Mouse (Mus musculus): ENCODE data around the gene Six5.

Gene Six5

GRCm38 (mm10) chr7:19075723-19076585 is 18.4 kb upstream of the Six5 start, which contains the start of gene Dmwd:
Dmwd (plus strand) TSS chr7:19076227.
- DNase-seq (ENCODE audit: low spot score in 2 of 2): peak; percentile 71 to 73

- peak in 1 of 2 experiments; percentile 12 for DNase-seq (ENCODE audit: low spot score in 2 of 2)
Observed at GRCm38 (mm10) chr7:19076586-19076991, 17.8 kb upstream of the Six5 start.

GRCm38 (mm10) chr7:19077761-19078160 is 16.6 kb upstream of the Six5 start:
- DNase-seq (ENCODE audit: low spot score in 2 of 2): peak; percentile 57

- no peak for DNase-seq (ENCODE audit: low spot score in 2 of 2)
Observed at GRCm38 (mm10) chr7:19078732-19079131, 15.7 kb upstream of the Six5 start.

GRCm38 (mm10) chr7:19080451-19080950 is 13.9 kb upstream of the Six5 start:
- DNase-seq (ENCODE audit: low spot score in 2 of 2): no peak

- no peak for DNase-seq (ENCODE audit: low spot score in 2 of 2)
Observed at GRCm38 (mm10) chr7:19082171-19082570, 12.2 kb upstream of the Six5 start.

- DNase-seq (ENCODE audit: low spot score in 2 of 2): no peak
Observed at GRCm38 (mm10) chr7:19083096-19083495, 11.3 kb upstream of the Six5 start.

- DNase-seq (ENCODE audit: low spot score in 2 of 2): peak in 1 of 2 experiments; percentile 6
Observed at GRCm38 (mm10) chr7:19083701-19084100, 10.7 kb upstream of the Six5 start, which contains the start of gene Dmpk. Dmpk (plus strand) TSS chr7:19083849.

- peak; percentile 27 to 49 for DNase-seq (ENCODE audit: low spot score in 2 of 2)
Observed at GRCm38 (mm10) chr7:19084277-19084771, 10.1 kb upstream of the Six5 start.

GRCm38 (mm10) chr7:19084921-19085473 is 9.4 kb upstream of the Six5 start:
- DNase-seq (ENCODE audit: low spot score in 2 of 2): no peak

GRCm38 (mm10) chr7:19085495-19085894 is 8.9 kb upstream of the Six5 start:
- DNase-seq (ENCODE audit: low spot score in 2 of 2): peak in 1 of 2 experiments; percentile 7

GRCm38 (mm10) chr7:19086042-19086441 is 8.4 kb upstream of the Six5 start:
- peak; percentile 48 to 65 for DNase-seq (ENCODE audit: low spot score in 2 of 2)

GRCm38 (mm10) chr7:19086760-19087159 is 7.6 kb upstream of the Six5 start:
- DNase-seq (ENCODE audit: low spot score in 2 of 2): no peak

- peak; percentile 45 to 66 for DNase-seq (ENCODE audit: low spot score in 2 of 2)
Observed at GRCm38 (mm10) chr7:19088813-19089212, 5.6 kb upstream of the Six5 start.

- no peak for DNase-seq (ENCODE audit: low spot score in 2 of 2)
Observed at GRCm38 (mm10) chr7:19091913-19092312, 2.5 kb upstream of the Six5 start.

- no peak for DNase-seq (ENCODE audit: low spot score in 2 of 2)
Observed at GRCm38 (mm10) chr7:19092381-19093173, 1.8 kb upstream of the Six5 start.

GRCm38 (mm10) chr7:19093174-19093521 is 1.2 kb upstream of the Six5 start:
- DNase-seq (ENCODE audit: low spot score in 2 of 2): peak; percentile 77 to 87

GRCm38 (mm10) chr7:19093537-19094385 is 633 bp upstream of the Six5 start:
- peak; percentile 63 to 69 for DNase-seq (ENCODE audit: low spot score in 2 of 2)

GRCm38 (mm10) chr7:19094826-19095750 is 694 bp downstream of the Six5 start:
- peak in 1 of 2 experiments; percentile 7 for DNase-seq (ENCODE audit: low spot score in 2 of 2)

GRCm38 (mm10) chr7:19095751-19096110 is 1.3 kb downstream of the Six5 start:
- no peak for DNase-seq (ENCODE audit: low spot score in 2 of 2)
